Mouse (Mus musculus) gastrocnemius, postnatal 10 days (tissue): ENCODE measurements around the gene Krt42. TPM values are rescaled to one million over a fixed set of nuclear protein-coding genes. Genes with fewer than 3 reads are reported as not detected.
"Not testable (repeated sequence)": the region's sequence is repeated elsewhere in the genome, so short reads cannot be mapped to it uniquely, and the experiment has no call there.

Experiments
- DNase-seq: peaks from one replicate; pipeline ENCODE4 v3.0.0; 2021; ENCODE audit warnings: mixed read lengths
- long read RNA-seq, 2 experiments: library from polyadenylated mRNA; stranded (forward); transcript quantifications; one replicate each; pipeline ENCODE4 v2.0.0; 2021
- total RNA-seq, 2 experiments: library from RNA; stranded (reverse); gene quantifications; 2 replicates each; pipeline ENCODE4 v1.2.3; 2021

Gene Krt42
- not detected for total RNA-seq
- long read RNA-seq, experiment 1 = 0 reads
- long read RNA-seq, experiment 2 = 0 reads

DNA sequence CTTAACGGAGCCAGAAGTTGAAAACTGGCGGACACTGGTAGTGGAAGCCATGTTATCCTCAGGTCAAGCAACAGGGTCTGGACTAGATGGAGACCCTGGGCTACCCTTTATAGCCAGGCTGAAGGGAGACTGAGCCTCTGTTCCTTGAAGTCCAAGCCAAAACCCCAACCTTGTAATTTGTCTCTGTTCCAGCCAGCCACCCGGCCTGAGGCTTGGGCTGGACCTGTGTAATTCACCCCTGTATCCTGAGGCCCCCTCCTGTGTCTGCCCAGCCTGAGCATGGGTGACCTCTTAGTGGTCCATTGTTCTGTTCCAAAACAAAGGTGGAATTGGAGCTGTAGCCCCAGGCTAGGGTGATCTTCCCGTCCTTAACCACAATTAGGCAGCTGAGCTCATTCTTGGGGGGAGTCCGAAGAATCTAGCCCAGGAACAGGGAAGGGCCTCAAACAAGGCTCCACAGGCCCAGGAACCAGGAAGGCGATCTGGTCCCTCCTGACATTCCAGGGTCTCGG, at the start of gene Krt42:
Krt42 (minus strand) TSS at position 51 of the 512 bp plus-strand sequence.
- DNase-seq = no peak

DNA sequence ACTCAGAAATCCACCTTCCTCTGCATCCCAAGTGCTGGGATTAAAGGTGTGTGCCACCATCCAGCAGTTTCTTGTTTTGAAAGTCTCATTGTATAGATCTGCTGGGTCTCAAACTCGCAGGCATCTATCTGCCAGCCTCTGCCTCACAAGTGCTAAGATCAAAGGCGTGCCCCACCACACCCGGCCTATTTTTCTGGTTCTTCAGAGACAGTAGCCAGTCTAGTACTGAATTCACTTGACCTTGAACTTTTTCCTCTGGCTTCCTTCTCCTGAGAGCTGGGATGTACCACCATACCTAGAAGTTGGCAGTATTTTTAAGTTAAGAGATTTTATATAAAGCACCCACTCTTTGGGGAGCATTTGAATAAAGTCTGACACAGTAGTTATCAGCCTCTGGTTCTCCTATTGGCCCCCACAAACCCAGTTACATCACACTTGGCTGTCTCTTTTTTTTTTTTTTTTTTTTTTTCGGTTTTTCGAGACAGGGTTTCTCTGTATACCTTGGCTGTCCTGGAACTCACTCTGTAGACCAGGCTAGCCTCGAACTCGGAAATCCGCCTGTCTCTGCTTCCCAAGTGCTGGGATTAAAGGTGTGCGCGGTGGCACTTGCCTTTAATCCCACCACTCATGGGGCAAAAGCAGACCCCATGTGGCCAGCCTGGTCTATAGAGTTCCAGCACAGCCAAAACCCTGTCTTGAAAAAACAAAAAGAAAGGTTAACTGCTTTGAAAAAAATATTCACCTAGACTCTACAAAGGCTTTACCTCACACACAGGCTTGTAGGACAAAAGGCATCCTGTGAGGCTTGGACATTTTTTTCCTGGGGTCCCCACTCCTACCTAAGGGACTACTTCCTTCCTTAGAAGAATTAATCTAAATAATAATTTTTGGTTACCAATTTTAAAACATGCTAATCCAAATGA, 49.1 kb upstream of the Krt42 start:
- DNase-seq = no peak

DNA sequence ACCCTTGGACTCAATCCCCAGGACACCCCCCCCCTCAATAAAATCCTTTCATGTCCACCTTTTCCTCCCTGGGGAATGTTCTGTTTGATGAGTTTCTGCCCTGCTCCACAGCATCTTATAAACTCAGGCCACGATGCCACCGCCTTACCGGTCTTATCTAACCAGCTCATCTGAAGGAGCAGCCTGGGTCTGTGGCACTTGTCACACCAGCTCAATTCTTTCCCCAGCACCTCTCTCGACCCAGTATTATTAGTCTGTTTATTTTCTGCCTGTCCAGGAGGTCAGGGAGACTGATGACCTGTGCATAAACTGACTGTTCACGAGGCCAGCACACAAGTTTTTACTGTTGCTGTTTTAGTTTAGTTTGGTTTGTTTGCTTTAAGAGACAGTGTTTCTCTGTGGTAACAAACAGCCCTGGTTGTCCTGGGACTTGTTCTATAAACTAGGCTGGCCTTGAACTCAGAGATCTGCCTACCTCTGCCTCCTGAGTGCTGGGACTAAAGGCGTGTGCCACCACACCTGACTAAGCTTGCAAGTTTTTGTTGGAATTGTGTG, 48.2 kb upstream of the Krt42 start:
- no peak for DNase-seq

DNA sequence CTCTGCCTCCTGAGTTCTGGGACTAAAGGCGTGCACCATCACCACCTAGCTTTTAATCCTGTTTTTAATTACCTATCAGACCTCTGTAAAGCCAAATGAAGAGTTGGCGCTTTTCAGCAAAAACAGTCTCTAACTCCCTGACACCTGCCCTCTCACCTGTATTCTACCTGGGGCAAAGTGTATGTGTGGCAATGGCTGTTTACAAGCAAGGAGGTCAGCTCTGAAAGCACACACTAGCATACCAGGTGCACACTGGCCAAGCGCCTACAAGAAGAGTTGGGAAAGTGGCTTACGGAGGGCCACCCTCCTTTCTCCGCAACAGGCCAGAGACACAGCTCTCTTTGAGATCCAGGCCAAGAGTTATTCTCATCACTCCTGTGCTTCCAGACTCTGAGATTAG, 45.8 kb upstream of the Krt42 start:
- no peak for DNase-seq

DNA sequence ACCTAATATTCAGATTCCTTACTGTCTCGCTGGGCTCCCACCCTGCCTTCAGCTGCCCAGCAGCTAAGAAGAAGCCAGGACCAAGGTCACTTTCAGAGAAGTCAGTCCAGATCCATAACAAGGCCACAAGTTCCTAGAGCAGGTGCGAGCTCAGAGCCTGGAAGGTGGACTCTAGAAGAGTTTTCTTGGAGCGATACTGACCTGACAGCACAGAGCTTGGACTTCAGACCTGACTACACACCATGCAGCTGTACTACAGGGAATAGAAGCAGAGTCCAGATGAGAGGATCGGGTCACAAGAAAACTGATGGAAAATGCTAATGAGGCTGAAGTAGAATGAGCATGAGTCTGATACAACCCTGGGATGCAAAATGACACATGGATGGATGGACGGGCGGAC, 43.8 kb upstream of the Krt42 start:
- DNase-seq = no peak

DNA sequence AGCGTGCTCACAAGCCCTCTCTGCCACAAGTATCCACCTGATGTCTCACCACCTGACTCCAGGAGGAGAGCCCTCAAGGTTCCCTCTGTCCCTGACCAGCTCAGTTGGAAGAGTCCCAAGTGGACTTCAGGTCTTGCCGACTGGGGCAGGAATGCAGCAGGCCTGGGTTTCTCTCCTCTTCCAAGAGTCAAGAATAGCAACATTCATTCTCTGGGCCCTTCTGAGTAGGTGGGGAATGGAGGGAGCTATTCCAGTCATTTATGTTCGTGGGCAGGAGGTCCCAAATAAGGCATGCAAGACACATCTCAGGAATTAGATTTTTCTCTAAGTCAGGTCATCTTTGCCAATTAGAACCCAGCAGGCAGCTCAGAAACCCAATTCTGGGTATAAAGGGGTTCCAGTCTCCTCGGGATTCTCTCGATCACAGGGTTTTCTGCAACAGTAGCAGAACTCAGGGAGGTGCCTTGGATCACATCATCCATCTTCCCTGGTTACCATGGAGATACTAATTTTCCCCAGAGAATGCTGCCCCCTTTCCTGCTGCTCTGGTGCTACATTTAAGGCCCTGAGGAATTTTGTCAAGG, 42.5 kb upstream of the Krt42 start:
- no peak for DNase-seq

DNA sequence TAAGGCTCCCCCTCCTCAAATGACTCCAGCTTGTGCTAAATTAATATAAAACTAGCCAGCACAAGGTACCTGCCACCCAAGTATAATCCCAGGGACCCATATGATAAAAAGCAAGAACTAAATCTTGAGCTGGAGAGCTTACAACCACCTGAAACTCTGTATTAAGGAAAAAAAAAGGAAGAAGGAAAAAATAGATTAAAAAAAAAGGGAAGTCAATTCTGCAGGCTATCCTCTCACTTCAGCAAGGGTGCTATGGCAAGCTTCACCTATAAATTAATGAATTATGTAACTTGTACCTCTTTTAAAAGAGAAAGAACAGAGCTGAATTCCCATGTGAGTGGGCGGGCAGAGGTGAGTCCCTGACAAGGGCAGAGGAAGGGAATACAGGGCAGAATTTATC, 42.0 kb upstream of the Krt42 start:
- DNase-seq = no peak

DNA sequence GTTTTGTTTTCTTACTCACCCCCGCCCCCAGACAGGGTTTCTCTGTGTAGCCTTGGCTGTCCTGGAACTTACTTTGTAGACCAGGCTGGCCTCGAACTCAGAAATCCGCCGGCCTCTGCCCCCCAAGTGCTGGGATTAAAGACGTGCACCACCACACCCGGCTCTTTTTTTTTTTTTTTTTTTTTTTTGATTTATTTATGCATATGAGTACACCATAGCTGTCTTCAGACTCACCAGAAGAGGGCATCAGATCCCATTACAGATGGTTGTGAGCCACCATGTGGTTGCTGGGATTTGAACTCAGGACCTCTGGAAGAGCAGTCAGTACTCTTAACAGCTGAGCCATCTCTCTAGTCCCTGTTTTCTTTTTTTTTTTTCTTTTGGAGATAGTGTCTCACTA, 39.0 kb upstream of the Krt42 start:
- not testable (repeated sequence) for DNase-seq

DNA sequence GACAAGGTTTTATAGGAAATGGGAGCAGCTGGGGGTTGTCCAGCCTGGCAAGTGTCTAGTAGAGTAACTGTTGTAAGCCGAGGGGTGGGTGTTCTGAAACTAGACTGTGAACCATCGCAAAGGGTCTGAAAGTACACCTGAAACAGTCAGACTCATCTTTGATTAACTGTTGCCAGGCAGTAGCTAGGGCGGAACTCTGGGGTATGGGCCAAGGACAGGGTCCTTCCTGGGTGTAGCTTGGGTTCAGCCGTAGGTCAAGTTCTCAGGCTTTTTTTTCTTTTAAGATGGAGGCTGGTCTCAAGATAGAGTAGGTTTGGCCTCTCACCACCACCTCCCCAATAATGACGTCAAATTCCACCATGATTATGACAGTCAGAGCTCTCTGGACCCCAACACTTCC, 38.2 kb upstream of the Krt42 start:
- no peak for DNase-seq

DNA sequence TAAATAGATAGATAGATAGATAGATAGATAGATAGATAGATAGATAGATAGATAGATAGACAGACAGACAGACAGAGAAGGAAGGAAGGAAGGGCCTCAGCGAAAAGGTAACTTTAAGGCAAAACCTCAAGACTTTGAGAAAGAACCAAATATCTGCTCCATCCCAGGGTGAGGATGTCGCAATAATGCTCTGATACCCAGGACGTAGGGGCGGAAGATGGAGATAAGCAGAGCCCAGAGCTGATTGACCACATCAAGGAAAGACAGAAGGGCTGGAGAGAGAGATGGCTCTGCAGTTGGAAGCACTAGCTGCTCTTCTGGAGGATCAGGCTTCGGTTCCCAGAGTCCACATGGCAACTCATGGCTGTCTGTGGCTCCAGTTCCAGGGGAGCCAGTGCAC, 31.6 kb upstream of the Krt42 start:
- no peak for DNase-seq

DNA sequence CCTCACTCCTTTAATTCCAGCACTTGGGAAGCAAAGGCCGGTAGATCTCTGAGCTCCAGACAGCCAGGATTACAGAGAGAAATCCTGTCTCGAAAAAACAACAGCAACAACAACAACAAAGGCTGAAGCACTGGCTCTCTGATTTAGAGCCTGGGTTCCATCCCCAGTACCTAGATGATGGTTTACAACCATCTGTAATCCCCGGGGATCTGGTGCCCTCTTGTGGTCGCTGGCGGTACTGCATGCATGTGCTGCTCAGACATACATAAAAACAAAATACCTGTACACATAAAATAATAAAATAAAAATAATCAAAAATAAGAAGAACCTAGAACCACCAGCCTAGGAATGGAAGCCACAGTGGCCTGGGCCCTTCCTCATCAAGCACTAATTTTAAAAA, 30.6 kb upstream of the Krt42 start:
- peak; percentile 73 for DNase-seq

DNA sequence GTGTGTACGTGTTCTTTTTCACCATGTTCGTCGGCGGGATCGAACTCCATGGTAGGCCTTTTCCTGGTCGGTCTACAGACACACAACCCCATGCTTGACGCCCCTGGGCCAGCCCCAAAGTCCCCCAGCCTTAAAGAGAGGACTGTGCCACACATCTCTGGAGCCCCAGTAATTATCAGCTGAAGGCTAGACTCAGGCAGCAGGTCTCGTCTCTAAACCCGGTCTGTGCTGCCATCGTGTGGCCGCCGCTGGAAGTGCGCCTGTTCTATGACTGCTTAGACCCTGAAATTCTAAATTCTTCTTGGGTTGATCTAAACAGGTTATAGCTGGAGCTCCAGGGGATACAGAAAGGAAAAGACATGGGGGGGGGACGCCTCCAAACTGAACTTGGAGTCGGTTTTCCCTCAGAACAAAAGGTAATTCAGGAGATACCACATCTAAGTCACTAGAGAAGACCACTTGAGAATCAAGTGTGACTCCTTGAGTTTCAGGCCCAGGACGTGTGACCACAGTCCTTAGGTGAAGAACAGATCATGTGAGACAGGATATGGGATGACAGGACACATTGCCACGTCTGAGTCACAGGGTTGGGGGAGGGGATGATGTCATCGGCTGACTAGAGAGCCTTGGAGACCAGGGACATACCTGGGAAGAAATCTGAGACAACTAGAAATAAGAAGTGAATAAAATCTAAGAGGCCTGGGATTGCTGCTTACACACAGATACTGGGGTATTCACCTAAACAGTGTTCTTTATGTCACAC, 28.8 kb upstream of the Krt42 start:
- peak; percentile 89 for DNase-seq

DNA sequence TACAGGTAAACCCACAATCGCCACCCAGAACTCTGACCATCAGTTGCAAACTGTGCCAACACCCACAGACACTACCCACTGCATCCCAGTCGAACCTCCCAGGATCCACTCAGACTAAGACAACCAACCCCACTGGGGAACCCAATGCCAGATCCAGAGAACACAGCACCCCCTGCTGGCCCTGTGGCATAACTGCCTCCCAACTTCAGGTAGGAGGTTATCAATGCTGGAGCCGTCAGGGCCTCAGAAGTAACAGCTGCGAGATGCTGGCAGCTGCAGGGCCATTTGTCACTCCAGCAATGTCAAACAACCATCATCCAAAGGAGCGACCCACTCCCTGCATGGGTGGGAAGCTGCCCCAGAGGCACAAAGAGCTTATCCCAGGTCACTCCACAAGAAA, 28.1 kb upstream of the Krt42 start:
- DNase-seq = no peak

DNA sequence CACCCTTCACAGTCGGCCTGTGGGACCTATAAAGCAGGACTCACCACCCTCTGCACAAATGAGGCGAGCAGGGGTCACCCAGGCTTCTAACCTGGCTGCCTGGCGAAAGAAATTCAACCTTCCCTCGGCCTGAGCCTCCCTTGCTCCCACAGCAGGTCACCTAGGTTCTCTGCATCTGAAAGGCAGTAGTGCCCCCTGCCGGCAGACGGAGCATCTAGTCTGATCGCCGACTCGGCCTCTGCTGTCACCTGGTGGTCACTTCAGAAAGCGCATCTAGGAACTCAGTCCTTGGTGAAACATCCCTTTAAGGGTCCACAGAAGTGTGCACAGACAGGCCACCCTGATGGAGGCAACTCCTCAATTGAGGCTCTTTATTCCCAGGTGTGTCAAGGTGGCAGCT, 25.6 kb upstream of the Krt42 start:
- DNase-seq = peak; percentile 89

DNA sequence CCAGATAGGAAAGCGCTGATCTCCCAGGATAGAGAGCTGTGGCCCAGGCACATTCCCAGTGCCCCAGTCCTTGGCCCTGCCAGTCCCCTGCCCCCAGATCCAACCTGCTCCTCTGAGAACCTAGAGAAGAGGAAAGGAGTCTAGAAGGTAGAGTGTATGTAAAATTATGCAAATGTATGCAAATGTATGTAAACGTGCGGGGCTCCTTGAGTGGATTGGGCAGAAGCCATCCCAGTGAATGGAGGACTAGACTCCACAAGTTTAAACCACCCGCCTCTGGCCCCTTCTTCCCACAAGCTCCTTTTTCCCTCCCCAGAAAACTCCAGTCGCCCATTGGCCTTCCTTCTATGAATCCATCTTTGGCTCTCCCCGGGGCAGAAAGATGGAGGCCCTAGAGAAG, 23.2 kb upstream of the Krt42 start:
- no peak for DNase-seq

DNA sequence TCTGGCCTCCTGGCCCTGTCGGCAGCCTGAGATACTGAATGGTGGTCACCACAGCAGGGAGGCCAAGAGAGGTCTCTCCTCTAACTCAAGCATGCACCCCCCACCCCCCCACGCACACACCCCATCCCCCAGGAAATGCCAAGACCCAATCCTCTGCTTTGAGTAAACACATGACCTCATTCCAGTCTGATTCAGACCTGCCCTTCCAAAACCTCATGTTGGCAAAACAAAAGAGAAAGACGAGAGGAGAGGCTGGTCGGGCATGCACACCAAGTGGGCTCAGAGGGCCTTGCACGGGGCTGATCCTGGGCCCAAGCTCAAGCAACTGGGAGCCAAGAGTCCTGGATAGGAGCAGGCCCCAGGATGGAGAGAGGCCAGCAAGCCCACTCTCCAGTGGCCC, 20.6 kb upstream of the Krt42 start:
- DNase-seq = no peak

DNA sequence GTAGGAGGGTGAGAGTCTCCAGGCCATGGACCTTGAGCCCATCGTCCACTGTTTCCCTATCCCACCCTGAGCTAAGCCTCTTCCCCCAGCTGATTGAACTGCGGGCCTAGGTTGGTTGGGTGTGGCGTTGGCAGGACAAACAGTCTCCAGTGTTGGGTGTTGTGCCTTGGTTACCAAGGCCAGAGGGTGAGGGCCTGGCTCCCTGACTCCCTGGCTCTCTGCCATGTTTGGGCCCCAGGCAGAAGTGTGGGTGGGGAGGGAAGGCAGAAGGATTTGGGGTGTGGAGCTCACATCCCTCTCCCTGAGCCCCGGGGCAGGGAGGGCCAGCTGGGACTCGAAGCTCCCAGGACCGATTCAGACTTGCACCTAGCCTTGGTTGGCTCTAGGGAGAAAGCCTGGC, 19.3 kb upstream of the Krt42 start:
- no peak for DNase-seq

DNA sequence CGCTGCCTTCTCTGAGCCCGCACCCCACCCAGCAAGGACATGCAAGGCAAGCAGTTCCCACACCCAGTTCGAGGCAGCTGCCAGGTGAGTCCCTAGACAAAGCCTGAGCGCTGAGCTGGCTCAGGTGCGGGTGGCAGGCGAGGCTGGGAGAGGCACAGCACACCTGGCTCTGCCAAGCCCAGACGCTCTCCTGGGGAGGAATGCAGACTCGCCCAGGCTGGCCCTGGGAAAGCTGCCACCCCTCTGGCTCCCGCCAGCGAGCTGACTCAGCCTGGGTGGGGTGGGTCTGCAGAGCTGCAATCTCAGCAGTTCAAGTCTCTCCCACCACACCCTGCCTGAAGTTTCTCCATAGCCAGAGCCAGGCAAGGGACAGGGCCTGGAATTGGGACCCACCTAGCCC, 17.4 kb upstream of the Krt42 start:
- peak; percentile 55 for DNase-seq

DNA sequence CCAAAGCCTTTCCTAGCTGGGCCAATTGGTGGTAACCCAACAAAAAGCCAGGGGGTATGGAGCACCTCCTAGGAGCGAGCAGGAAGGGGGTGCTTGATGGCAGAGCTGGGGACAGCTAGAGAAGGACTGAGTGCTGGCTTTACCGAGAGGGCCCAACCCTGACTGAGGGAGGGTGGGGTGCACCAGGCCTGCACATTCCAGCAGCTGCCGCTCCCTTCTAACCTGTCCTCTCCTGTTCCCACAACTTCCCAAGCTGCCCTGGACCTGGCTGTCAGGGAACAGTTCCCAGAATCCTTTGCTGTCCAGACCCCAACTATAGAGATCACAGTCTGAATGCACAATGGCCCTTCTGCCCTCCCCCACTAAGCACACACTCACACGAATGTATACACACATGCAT, 15.3 kb upstream of the Krt42 start:
- no peak for DNase-seq

DNA sequence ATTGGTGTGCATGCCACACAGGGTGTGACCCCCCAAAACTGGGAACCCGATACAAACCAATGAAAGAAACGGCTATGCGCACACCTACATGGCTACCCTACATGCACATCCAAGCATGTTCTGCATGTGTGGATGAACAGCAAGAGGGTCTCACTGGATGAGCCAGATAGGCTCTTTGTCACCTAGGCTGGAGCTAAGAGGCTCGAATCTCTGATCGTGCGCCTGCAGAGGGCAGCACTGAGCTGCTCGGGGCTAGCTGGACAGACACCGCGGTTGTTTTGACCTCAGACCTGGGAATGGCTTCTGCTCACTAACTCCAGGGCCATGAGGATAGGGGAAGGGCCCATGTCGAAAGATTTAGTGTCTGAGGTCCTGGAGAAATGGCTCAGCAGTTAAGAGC, 12.9 kb upstream of the Krt42 start:
- DNase-seq = peak; percentile 90

DNA sequence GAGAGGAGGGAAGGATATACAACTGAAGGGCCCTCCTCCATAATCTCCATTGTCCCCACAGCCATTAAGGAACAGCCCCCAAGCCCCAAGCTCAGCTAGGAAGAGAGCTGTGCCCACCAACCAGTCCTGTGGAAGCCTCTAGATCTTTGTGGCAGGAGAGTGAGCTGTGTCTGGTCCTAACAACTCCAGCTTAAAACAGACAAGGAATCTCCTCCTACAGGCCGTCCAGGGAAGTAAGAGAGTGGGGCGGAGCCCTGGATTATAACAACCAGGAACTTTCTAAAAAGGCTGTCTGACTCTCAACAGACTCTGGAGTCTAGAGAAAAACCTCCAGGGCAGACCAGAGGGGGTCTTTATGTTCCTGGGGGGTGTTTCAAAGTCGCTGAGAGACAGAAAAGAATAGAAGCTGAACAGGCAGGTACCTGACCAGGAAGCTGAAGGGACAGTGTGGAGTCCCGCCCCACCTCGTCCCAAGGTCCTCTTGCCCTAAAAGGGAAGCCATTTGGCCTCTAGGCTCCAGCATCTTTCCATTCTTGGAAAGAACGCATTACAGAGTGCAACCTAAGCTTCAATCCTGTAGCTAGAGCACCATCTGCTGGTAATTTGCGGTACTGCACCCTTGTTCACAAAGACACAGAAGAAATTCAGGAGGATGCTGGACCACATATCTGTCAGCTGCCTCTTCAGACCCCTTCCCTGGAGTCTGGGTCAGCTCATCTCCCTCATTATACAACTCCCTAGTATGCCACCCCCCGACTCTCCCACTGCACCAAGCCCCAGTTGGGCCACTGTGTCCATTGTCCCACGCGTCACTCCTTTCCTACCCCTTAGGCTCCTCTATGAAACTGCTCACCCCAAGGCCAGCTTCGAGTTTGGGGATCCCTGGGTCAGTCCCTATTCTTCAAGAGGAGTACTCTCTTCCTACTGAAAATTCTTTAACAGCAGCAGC, 12.2 kb upstream of the Krt42 start:
- peak; percentile 89 for DNase-seq
